Mouse (Mus musculus) olfactory bulb, adult 2 months (tissue): ENCODE results near the gene Zscan21.

Source experiments
- CTCF ChIP-seq: fragments of 200-500 bp; IDR thresholded peaks from 2 replicates; pipeline ENCODE4 v1.5.1; 2012; ENCODE audit warnings: low read depth, mild to moderate bottlenecking, low read length, moderate library complexity; ENCODE audit not compliant: insufficient read depth
- POLR2A ChIP-seq: fragments of 200-500 bp; IDR thresholded peaks from 2 replicates; pipeline ENCODE4 v1.6.1; 2012; ENCODE audit warnings: mild to moderate bottlenecking, low read depth, low read length, moderate library complexity; ENCODE audit not compliant: insufficient read depth

GRCm38 (mm10) chr5:138154390-138154789 lies 37.7 kb downstream of the Zscan21 start:
- TF ChIP-seq POLR2A (no peak), CTCF (no peak)
